Mouse (Mus musculus): Measurements from ENCODE around the gene Rnf26. TPM values are rescaled to one million over a fixed set of nuclear protein-coding genes. Genes with fewer than 3 reads are reported as not detected.
A peak's percentile ranks its signal among the peaks of the same experiment; 100 is the strongest.
"Not testable (repeated sequence)": the region's sequence is repeated elsewhere in the genome, so short reads cannot be mapped to it uniquely, and the experiment has no call there.

The Rnf26 gene
- total RNA-seq, 2 experiments from 2014 or later: 3.0 to 3.1 TPM

GRCm38 (mm10) chr9:44119011-44119410 lies 5.7 kb upstream of the Rnf26 start:
- intact Hi-C loops (cut with DNase I): no loop called here
- Histone ChIP-seq H3K4me3 (no peak overlapping the region), H3K27ac (no peak overlapping the region)
- peak; percentile 47 for DNase-seq
- TF ChIP-seq CTCF (IDR thresholded peaks at IDR 0.05): peak; percentile 71

GRCm38 (mm10) chr9:44116182-44116581 lies 2.9 kb upstream of the Rnf26 start:
- Histone ChIP-seq H3K4me3 (no peak overlapping the region), H3K27ac (no peak overlapping the region)
- intact Hi-C loops (cut with DNase I): no loop called here
- no peak for DNase-seq
- TF ChIP-seq CTCF (IDR thresholded peaks at IDR 0.05): peak; percentile 28; the same call in 1 of the 2 replicates

GRCm38 (mm10) chr9:44115599-44115998 lies 2.3 kb upstream of the Rnf26 start:
- intact Hi-C loops (cut with DNase I): no loop called here
- DNase-seq: no peak
- Histone ChIP-seq H3K27ac (no peak overlapping the region), H3K4me3 (no peak overlapping the region)
- no peak for TF ChIP-seq CTCF (IDR thresholded peaks at IDR 0.05)

GRCm38 (mm10) chr9:44114453-44114852 lies 1.1 kb upstream of the Rnf26 start:
- TF ChIP-seq CTCF (IDR thresholded peaks at IDR 0.05): no peak
- intact Hi-C loops (cut with DNase I): no loop called here
- no peak overlapping the region for H3K27ac ChIP-seq
- no peak overlapping the region for H3K4me3 ChIP-seq
- no peak for DNase-seq

GRCm38 (mm10) chr9:44111909-44112308 lies 1.4 kb downstream of the Rnf26 start:
- DNase-seq; H3K27ac ChIP-seq; intact Hi-C loops (cut with DNase I): not testable (repeated sequence)
- H3K4me3 ChIP-seq: peak overlapping the region; percentile 34

- H3K4me3 ChIP-seq: peak overlapping the region; percentile 65; the same call in 1 of the 2 replicates
- intact Hi-C loops (cut with DNase I): loop anchor here (5.0 kb wide), 1 partner anchor 122 kb away; no protein-coding TSS in a partner anchor
- peak overlapping the region; percentile 88; the same call in 1 of the 2 replicates for H3K27ac ChIP-seq
- peak; percentile 88 for TF ChIP-seq CTCF (IDR thresholded peaks at IDR 0.05)
- DNase-seq: peak; percentile 80
Observed at GRCm38 (mm10) chr9:44109360-44110095, 3.8 kb downstream of the Rnf26 start.

- peak overlapping the region; percentile 88 for H3K27ac ChIP-seq
- intact Hi-C loops (cut with DNase I): loop anchor here (5.0 kb wide), 1 partner anchor 121 kb away; no protein-coding TSS in a partner anchor
- H3K4me3 ChIP-seq: peak overlapping the region; percentile 65
- peak; percentile 41 for DNase-seq
- TF ChIP-seq CTCF (IDR thresholded peaks at IDR 0.05): no peak
Observed at GRCm38 (mm10) chr9:44108269-44109055, 4.9 kb downstream of the Rnf26 start.

GRCm38 (mm10) chr9:44107557-44108179 lies 5.6 kb downstream of the Rnf26 start:
- intact Hi-C loops (cut with DNase I): loop anchor here (5.0 kb wide), 1 partner anchor 120 kb away; no protein-coding TSS in a partner anchor

GRCm38 (mm10) chr9:44107110-44107509 lies 6.2 kb downstream of the Rnf26 start, which contains the start of gene C1qtnf5:
C1qtnf5 (plus strand) TSS chr9:44107245.
- Histone ChIP-seq H3K27ac (peak within 1 kb of the TSS; percentile 88), H3K4me3 (peak within 1 kb of the TSS; percentile 65)
- intact Hi-C loops (cut with DNase I): loop anchor here (5.0 kb wide), 1 partner anchor 120 kb away; no protein-coding TSS in a partner anchor
- TF ChIP-seq CTCF (IDR thresholded peaks at IDR 0.05): no peak
- peak; percentile 92 for DNase-seq

More at GRCm38 (mm10) chr9:44107557-44108179, 5.6 kb downstream of the Rnf26 start:
- Histone ChIP-seq H3K27ac (peak overlapping the region; percentile 88), H3K4me3 (peak overlapping the region; percentile 65)
- TF ChIP-seq CTCF (IDR thresholded peaks at IDR 0.05): peak; percentile 64
- DNase-seq: peak; percentile 71

GRCm38 (mm10) chr9:44106596-44106995 lies 6.7 kb downstream of the Rnf26 start:
- no peak for TF ChIP-seq CTCF (IDR thresholded peaks at IDR 0.05)
- H3K27ac ChIP-seq: peak overlapping the region; percentile 88
- intact Hi-C loops (cut with DNase I): loop anchor here (5.0 kb wide), 1 partner anchor 119 kb away; no protein-coding TSS in a partner anchor
- peak overlapping the region; percentile 65 for H3K4me3 ChIP-seq
- no peak for DNase-seq

- intact Hi-C loops (cut with DNase I): loop anchor here (5.0 kb wide), 1 partner anchor 119 kb away; no protein-coding TSS in a partner anchor
- H3K4me3 ChIP-seq: no peak overlapping the region
- H3K27ac ChIP-seq: peak overlapping the region; percentile 88
- TF ChIP-seq CTCF (IDR thresholded peaks at IDR 0.05): no peak
- peak; percentile 38 for DNase-seq
Observed at GRCm38 (mm10) chr9:44106182-44106581, 7.1 kb downstream of the Rnf26 start.

- Histone ChIP-seq H3K27ac (peak overlapping the region; percentile 88), H3K4me3 (no peak overlapping the region)
- DNase-seq: no peak
- intact Hi-C loops (cut with DNase I): loop anchor here (5.0 kb wide), 1 partner anchor 118 kb away; no protein-coding TSS in a partner anchor
- no peak for TF ChIP-seq CTCF (IDR thresholded peaks at IDR 0.05)
Observed at GRCm38 (mm10) chr9:44105781-44106180, 7.5 kb downstream of the Rnf26 start.
